Comparison of ENCODE assay signal across 8 mouse cellular contexts in the genomic region with DNA sequence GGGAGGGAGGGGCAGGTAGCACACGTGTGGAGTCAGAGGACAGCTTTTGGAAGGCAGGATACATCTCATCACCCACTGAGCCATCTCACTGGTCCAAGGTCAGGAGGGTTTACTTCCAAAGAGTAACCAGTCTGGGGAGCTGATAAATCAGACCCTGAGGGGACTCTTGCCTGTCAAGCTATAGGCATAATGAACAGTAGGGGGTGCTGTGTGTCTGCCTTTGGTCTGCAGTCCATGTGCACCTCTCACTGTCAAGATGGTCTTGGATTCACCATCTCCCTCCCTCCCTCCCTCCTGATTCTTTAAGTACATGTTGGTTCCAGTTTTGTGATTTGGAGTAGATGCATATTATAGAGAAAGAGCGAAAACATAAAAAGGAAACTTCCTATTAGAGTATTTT. TPM values are rescaled to one million over a fixed set of nuclear protein-coding genes. Genes with fewer than 3 reads are reported as not detected.
A peak's percentile ranks its signal among the peaks of the same experiment; 100 is the strongest.
DNase-seq lines count a peak whose midpoint lies in the region; ATAC-seq lines count a peak whose summit lies in the region.

No protein-coding gene starts in this region.

- H3K4me1 ChIP-seq in embryonic facial prominence, embryonic 14.5 days (ENCODE audit: control insufficient read depth, insufficient read depth, low read length) = no peaks in the 10 kb centered on the region

- H3K4me2 ChIP-seq in embryonic facial prominence, embryonic 14.5 days (ENCODE audit: low read depth, low read length) = no peak overlapping the region

- no peak for ATAC-seq in embryonic facial prominence, embryonic 14.5 days (ENCODE audit: low read depth)
- ATAC-seq in megakaryocyte-erythroid progenitor cell, adult 5-6 weeks (replicated peaks; ENCODE audit: low FRiP score, low TSS enrichment, poor library complexity, severe bottlenecking) = peak; percentile 69

- no peak overlapping the region for H3K9ac ChIP-seq in embryonic facial prominence, embryonic 14.5 days (ENCODE audit: low read depth, low read length)

- no peaks in the 10 kb centered on the region for H3K27me3 ChIP-seq in embryonic facial prominence, embryonic 14.5 days (replicated peaks; ENCODE audit: control insufficient read depth, insufficient read depth, low read length)

- H3K36me3 ChIP-seq in embryonic facial prominence, embryonic 14.5 days (ENCODE audit: control insufficient read depth, insufficient read depth, low read length) = peaks cover 80% of the 10 kb centered on the region

- DNase-seq in cerebellum, adult 8-10 months = peak; percentile 20
- no peak for DNase-seq in cerebellum, adult 9-11 months
- peak; percentile 37 for DNase-seq in urinary bladder, postnatal 14 days (ENCODE audit: low spot score)
- DNase-seq in urinary bladder, adult 2 months (ENCODE audit: low spot score) = no peak
- peak; percentile 63 for DNase-seq in embryonic facial prominence, embryonic 14.5 days (ENCODE audit: low spot score)
- DNase-seq in large intestine, adult 2 months (ENCODE audit: low read depth, low spot score) = peak; percentile 10
- DNase-seq in ovary, adult 18-20 months (ENCODE audit: low spot score) = no peak

- no peaks in the 10 kb centered on the region for H3K9me3 ChIP-seq in embryonic facial prominence, embryonic 14.5 days (ENCODE audit: control insufficient read depth, low read length)

- no peak overlapping the region for H3K27ac ChIP-seq in embryonic facial prominence, embryonic 14.5 days (replicated peaks; ENCODE audit: low read depth, low read length)

- 64% methylated on average over 2 of the region's 2 CpGs for WGBS in embryonic facial prominence, embryonic 14.5 days
- WGBS in large intestine, adult 2 months = 74% methylated on average over 2 of the region's 2 CpGs

- no peak overlapping the region for H3K4me3 ChIP-seq in embryonic facial prominence, embryonic 14.5 days (ENCODE audit: low read depth, low read length)

RNA-seq across cellular contexts. Expression of gene 1110032A03Rik, which starts 25.7 kb away (rescaled TPM):
- 60.8 and 68.2 TPM in 2 replicates for polyA plus RNA-seq in urinary bladder, adult 2 months (2012; rRNA removed)
- 32.5 and 41.2 TPM in 2 replicates for polyA plus RNA-seq in embryonic facial prominence, embryonic 14.5 days (2014; fragmentation: Nextera tagmentation; extraction: Ambion mirVana)
- 28.4 and 36.1 TPM in 2 replicates for polyA plus RNA-seq in large intestine, adult 2 months (2012; rRNA removed)
- total RNA-seq in megakaryocyte-erythroid progenitor cell, adult 5-6 weeks (2014; fragmentation: Nextera tagmentation) = 11.8 and 30.5 TPM in 2 replicates
- total RNA-seq in megakaryocyte-erythroid progenitor cell, adult 5-6 weeks (2017) = 19.4 and 26.2 TPM in 2 replicates

RNA-seq across cellular contexts. Expression of gene Alg9, which starts 26.2 kb away (rescaled TPM):
- polyA plus RNA-seq in urinary bladder, adult 2 months (2012; rRNA removed) = 19.7 and 22.0 TPM in 2 replicates
- 35.7 and 38.2 TPM in 2 replicates for polyA plus RNA-seq in embryonic facial prominence, embryonic 14.5 days (2014; fragmentation: Nextera tagmentation; extraction: Ambion mirVana)
- polyA plus RNA-seq in large intestine, adult 2 months (2012; rRNA removed) = 37.3 and 42.3 TPM in 2 replicates
- total RNA-seq in megakaryocyte-erythroid progenitor cell, adult 5-6 weeks (2014; fragmentation: Nextera tagmentation) = 25.0 and 36.0 TPM in 2 replicates
- total RNA-seq in megakaryocyte-erythroid progenitor cell, adult 5-6 weeks (2017) = 19.5 and 24.5 TPM in 2 replicates

RNA-seq across cellular contexts. Expression of gene Fdxacb1, which starts 32.9 kb away (rescaled TPM):
- 8.2 and 8.6 TPM in 2 replicates for polyA plus RNA-seq in urinary bladder, adult 2 months (2012; rRNA removed)
- polyA plus RNA-seq in embryonic facial prominence, embryonic 14.5 days (2014; fragmentation: Nextera tagmentation; extraction: Ambion mirVana) = 10.2 and 14.2 TPM in 2 replicates
- 4.2 and 5.7 TPM in 2 replicates for polyA plus RNA-seq in large intestine, adult 2 months (2012; rRNA removed)
- 12.7 and 21.0 TPM in 2 replicates for total RNA-seq in megakaryocyte-erythroid progenitor cell, adult 5-6 weeks (2014; fragmentation: Nextera tagmentation)
- 10.5 and 10.8 TPM in 2 replicates for total RNA-seq in megakaryocyte-erythroid progenitor cell, adult 5-6 weeks (2017)

RNA-seq across cellular contexts. Expression of gene Ppp2r1b, which starts 44.1 kb away (rescaled TPM):
- 20.9 and 23.5 TPM in 2 replicates for polyA plus RNA-seq in urinary bladder, adult 2 months (2012; rRNA removed)
- polyA plus RNA-seq in embryonic facial prominence, embryonic 14.5 days (2014; fragmentation: Nextera tagmentation; extraction: Ambion mirVana) = 55.7 and 60.0 TPM in 2 replicates
- polyA plus RNA-seq in large intestine, adult 2 months (2012; rRNA removed) = 7.0 and 7.9 TPM in 2 replicates
- total RNA-seq in megakaryocyte-erythroid progenitor cell, adult 5-6 weeks (2014; fragmentation: Nextera tagmentation) = 89.1 and 93.7 TPM in 2 replicates
- 88.2 and 109 TPM in 2 replicates for total RNA-seq in megakaryocyte-erythroid progenitor cell, adult 5-6 weeks (2017)

RNA-seq across cellular contexts. Expression of gene Hspb2, which starts 48.8 kb away (rescaled TPM):
- polyA plus RNA-seq in urinary bladder, adult 2 months (2012; rRNA removed) = 48.5 and 54.7 TPM in 2 replicates
- 112 and 136 TPM in 2 replicates for polyA plus RNA-seq in embryonic facial prominence, embryonic 14.5 days (2014; fragmentation: Nextera tagmentation; extraction: Ambion mirVana)
- polyA plus RNA-seq in large intestine, adult 2 months (2012; rRNA removed) = 12.7 and 15.0 TPM in 2 replicates
- not detected in 2 replicates for total RNA-seq in megakaryocyte-erythroid progenitor cell, adult 5-6 weeks (2014; fragmentation: Nextera tagmentation)
- not detected in 2 replicates for total RNA-seq in megakaryocyte-erythroid progenitor cell, adult 5-6 weeks (2017)

Comparison
In these comparisons a context has a peak if more than half of its experiments do, and no peak if none do; other contexts are left out.
1. DNase-seq: peak in cerebellum, adult 8-10 months (single experiment), urinary bladder, postnatal 14 days (single experiment), embryonic facial prominence, embryonic 14.5 days (single experiment) and large intestine, adult 2 months (single experiment); none in cerebellum, adult 9-11 months (single experiment), urinary bladder, adult 2 months (single experiment) and ovary, adult 18-20 months (single experiment).